Mouse (Mus musculus) left cerebral cortex, postnatal 14 days (tissue): ENCODE measurements around the gene Madcam1. TPM values are rescaled to one million over a fixed set of nuclear protein-coding genes. Genes with fewer than 3 reads are reported as not detected.

Experiments
- DNase-seq, 2 experiments: peaks; one replicate each; pipeline ENCODE4 v3.0.0; 2021 to 2022; ENCODE audit warnings: low spot score in 2 of 2, mixed read lengths in 1 of 2
- intact Hi-C: fragments of 180-260 bp; cut with DNase I; formaldehyde crosslinking; loops from one replicate; pipeline ENCODE4 v1.15.1; 2025
- total RNA-seq, 2 experiments: library from RNA; stranded (reverse); gene quantifications; 2 replicates each; pipeline ENCODE4 v1.2.3; 2021

The Madcam1 gene
- total RNA-seq, 2 experiments from 2014 or later: 0.23 TPM; not detected in 1

DNA sequence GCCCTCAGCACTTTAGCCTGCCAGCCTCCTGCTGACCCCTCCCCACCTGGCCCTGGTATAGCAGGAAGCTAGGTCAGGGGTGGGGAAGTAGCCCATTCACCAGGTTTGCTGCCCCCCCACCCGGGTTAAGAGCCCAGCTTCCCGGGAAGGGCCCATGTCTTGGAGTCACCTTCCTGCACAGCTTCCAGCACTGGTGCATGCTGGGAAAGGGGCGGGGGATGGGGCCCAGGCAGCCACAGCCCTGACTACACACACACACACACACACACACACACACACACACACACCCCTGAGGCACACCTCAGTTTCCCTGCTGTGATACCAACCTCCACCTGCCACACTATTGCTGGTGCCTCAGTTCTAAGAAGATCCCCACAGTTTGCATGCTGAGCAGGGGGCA lies 2.5 kb upstream of the Madcam1 start:
- intact Hi-C loops: no loop called here
- no peak for DNase-seq

DNA sequence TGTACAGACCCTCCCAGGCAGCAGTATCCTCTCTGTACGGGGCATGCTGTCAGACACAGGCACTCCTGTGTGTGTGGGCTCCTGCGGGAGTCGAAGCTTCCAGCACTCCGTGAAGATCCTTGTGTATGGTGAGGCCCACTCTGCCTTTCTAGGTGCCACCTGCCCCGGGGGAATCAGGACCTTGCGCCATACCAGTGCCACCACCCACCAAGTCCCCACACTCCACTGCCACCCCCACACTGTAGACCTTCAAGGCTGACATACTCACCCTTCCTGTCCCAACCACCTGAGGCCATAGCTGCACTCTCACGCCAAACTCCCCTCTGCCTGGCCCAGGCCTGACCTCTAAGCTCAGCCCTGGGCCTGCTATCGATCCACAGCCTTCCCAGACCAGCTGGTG lies 692 bp downstream of the Madcam1 start:
- intact Hi-C loops: no loop called here
- no peak for DNase-seq

DNA sequence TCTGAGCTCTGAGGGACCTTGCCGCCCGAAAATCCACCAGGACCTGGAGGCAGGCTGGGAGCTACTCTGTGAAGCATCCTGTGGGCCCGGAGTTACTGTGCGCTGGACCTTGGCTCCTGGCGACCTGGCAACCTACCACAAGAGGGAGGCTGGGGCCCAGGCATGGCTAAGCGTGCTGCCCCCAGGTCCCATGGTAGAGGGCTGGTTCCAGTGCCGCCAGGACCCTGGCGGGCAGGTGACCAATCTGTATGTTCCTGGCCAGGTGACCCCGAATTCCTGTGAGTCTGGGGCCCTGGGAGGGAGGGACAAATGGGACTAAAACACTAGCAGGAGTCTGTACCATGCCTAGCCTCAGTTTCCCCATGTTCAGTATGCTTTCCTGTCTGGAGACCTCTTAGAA lies 2.1 kb downstream of the Madcam1 start:
- intact Hi-C loops: no loop called here
- DNase-seq: no peak

DNA sequence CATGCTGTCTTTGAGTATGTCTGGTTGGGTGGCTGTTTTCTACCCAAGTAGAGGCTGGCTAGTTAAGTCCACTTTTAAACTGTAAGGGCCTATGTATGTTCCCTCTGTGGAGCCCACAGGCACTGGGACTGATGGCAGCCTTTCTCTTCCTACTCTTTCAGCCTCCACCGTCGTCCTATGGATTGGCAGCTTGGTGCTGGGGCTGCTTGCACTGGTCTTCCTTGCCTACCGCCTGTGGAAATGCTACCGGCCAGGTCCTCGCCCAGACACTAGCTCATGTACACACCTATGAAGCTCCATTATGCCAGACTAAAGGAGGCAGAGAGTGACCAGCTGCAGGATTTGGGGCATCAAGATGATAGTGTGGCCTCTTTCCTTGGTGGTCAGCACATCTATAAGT lies 3.7 kb downstream of the Madcam1 start:
- no peak for DNase-seq
- intact Hi-C loops: loop anchor here (2.0 kb wide), 1 partner anchor 73 kb away; no protein-coding TSS in a partner anchor

DNA sequence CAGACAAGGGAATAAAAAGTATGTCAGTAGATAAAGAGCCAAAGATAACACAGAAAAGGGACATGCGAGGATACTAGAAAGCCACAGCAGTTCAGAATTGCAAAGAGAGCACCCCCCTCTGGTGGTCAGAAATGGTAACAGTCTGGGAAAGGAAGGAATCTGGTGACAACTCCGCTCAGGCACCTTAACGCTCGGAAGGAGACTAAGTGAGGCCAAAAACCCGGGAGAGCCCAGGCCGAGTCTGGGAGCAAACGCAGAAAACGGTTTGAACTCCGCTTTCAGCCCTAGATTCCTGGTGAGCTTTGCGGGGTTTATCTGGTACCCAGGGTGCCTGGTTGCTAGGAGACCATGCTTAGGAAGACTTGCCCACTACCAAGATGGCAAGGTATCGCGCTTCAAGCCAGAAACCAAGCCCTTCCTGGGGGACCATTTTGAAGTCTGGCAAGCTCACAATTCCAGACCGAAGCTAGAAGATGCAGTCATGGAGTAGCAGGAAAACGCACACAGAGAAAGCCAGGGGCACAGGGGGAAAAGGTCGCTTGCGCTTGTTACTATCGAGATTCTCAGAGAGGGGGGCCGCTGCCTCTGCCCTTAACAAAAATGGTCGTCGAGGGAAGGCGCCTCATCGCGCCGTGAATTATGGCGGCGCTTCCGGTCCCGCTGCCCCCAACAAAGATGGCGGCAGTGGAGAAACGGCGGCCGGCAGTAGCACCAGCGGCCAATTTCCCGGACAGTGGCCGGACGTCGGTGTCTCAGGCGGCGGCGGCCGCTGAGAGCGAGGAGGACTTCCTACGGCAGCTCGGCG lies 4.6 kb downstream of the Madcam1 start, which contains the start of gene Tpgs1:
Gene Tpgs1 (plus strand): TSS at position 599 of the 805 bp plus-strand sequence.
- intact Hi-C loops: loop anchor here (2.0 kb wide), 1 partner anchor 74 kb away; no protein-coding TSS in a partner anchor

DNA sequence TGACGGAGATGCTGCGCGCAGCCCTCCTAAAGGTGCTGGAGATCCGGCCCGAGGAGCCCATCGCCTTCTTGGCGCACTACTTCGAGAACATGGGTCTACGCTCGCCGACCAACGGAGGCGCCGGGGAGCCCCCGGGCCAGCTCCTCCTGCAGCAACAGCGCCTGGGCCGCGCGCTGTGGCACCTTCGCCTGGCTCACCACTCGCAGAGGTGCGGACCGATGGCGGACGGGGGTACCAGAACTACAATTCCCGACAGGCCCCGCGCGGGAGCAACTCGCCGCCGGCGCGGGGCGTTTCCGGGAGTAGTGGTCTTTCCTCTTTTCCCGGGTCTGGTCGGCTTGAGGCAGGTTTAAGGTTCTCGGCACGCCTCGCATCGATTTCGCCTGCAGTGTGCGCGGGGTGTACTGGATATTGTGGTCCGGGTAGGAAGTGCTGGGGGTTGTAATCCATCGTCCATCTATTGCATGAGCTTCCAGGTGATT lies 5.3 kb downstream of the Madcam1 start:
- DNase-seq: peak; percentile 77 to 82
- intact Hi-C loops: loop anchor here (2.0 kb wide), 1 partner anchor 75 kb away; no protein-coding TSS in a partner anchor

More for the DNA sequence above, 4.6 kb downstream of the Madcam1 start, which contains the start of gene Tpgs1:
- peak; percentile 93 to 96 for DNase-seq

DNA sequence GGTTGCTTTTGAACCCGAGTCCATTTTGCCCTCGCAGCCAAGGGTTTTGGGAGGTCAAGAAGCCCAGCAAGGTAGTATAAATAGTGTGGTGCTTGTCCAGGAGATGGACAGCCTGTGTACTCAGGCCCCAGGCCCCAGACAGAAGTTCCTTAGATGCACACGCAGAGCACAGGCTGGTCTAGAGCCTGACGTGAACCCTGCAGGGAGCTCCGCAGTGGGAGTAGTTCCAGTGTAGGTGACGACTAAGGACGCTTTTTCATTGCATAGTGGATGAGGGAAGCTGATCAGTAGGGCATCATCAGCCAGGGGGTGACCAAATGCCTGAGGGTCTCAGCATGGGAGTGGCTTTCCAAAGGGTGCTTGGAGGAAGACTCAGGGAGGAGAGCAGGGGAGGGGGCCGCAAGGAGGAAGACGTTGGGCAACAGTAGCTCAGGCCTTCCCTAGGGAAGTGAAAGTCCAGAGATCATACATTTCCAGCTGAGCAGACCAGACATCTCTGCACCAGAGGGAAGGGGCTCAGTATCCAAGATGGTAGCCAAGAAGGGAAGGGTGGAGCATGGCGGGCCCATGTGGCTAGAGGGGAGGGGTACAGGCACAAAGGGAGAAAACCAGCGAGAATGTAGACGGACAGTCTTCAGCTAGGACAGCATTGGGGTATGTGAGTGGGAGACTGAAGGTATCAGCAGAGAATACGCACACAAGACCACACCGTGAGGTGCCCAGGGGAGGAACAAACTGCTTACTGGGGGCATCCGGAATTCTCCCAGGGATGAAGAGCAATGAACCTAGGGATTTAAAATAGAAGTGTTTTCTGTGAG lies 5.9 kb downstream of the Madcam1 start:
- no peak for DNase-seq
- intact Hi-C loops: no loop called here

DNA sequence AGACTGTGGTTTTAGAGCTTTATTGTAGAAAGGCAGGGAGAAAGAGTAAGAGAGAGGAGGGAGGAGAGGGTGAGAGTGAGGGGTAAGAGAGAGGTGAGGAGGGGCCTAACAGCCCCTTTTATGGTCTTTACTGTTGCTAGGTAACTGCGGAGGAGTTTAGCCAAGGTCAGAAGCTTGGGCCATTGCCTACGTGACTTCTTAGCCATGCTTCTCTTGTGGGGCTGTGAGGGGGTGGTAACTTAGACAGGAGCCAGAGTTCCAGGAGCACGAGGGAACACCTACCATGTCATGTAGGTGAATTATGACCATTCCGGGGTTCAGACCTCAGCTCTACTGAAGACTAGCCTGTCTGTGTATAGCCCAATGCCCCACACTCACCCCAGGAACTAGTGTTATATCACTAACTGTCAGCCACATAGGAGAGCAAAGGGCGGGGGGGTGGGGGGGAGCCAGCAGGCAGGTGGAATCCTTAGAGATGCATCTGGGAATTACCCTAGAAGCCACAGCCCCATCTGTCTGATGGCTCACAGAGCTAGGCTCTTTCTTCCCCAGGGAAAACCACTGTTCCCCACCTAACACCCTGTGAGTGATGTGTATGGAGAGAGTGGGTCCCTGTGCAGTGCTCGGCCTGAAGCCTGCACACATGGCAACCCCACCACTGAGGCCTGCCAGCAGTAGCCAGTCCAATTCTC lies 7.2 kb downstream of the Madcam1 start:
- intact Hi-C loops: no loop called here
- no peak for DNase-seq

DNA sequence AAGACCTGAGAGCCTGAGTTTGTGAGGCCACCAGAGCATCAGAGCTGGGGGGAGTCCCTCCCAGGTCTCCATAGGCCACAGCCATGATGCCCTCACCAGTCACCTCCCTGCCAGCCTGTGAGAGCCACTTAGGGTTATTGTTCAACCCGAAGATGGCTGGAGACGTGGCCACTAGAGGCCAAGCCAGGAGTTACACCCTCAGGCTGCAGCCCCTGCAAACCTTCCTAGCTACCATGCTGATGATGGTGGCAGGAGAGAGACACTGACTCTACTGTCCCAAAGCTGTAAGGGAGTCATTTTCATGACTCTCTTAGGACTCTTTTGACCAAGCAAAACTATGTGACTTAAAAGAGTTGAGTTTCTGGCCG lies 7.7 kb downstream of the Madcam1 start:
- intact Hi-C loops: no loop called here
- DNase-seq: no peak

DNA sequence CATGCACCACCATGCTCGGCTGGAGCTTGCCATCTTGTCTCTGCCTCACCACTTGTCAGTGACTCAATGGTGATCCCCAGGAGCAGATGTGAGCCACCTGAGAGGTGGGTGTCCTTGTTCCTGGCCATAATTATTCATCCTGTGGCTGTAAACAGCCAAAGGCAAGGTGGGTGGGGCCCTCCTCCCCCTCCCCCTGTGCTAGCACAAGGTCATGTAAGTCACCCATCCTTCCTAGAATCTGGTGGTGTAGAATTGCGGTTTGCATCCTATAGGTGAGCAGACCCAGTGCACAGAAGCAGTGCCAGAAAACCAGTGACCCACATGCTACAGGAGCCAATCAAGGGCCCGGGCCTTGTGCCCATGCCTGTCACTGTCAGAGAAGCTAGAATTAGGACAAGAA lies 8.7 kb downstream of the Madcam1 start:
- intact Hi-C loops: no loop called here
- DNase-seq: no peak

DNA sequence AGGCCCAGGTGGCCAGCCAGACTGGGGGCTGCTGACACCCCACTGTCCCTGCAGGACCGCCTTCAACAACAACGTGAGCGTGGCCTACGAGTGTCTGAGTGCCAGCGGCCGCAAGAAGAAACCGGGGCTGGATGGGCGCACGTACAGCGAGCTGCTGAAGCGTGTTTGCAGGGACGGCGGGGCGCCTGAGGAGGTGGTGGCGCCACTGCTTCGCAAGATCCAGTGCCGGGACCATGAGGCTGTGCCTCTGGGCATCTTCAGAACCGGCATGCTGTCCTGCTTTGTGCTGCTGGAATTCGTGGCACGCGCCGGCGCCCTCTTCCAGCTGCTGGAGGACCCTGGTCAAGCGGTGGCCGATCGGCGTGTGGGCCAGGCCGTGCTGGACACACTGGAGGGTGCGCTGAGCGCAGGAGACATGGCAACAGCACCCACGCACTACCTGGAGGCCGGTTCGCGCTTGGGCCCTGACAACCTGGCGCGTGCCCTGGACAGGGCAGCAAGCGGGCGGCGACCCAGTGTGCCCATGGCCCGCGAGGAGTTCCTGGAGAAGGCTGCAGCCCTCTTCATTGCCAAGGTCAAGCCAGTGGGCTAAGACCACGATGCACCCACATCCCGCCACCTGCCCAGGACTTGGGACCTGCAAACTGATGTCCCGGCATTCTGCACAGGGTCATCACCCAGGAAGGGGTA lies 11.1 kb downstream of the Madcam1 start:
- DNase-seq: no peak
- intact Hi-C loops: no loop called here

DNA sequence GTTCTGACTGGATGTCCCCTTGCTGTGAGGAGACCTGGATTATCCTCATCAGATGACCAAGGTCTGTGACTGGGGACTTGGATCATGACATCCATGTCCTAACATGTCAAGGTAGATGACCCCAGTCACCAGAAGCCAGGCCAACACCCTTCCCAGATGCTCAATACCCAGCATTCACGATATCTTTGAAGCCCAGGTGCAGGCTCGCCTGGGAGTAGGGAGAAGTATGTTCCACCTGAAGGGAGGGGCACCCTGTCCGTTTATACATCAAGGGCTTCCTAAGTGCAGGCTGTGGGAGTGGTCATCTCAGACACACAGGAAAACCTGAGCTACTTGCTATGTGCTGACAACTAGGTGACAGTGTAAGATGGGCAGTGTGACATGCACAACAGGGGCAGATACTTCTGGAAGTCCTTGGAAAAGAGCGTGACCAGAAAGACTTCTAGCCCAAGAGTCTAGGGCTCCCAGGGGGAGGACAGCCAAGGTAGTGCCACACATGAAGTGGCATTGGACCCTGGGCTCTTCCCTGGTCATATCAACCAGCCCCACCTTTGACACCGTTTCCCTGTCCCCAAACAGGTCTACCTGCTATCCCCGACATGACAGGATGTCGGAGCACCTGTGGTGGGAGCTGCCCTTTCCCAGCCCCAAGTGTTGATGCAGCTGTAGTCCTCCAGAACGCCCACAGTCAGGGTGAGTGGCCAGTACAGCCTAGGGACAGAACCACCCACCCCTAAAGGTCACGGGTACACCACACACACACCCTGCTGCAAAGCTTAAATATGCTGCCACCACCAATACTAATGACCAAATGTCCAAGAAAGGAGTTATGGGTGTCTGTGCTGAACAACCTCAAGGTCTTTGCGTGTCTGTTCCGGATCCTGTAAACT lies 16.5 kb downstream of the Madcam1 start:
- no peak for DNase-seq
- intact Hi-C loops: no loop called here

DNA sequence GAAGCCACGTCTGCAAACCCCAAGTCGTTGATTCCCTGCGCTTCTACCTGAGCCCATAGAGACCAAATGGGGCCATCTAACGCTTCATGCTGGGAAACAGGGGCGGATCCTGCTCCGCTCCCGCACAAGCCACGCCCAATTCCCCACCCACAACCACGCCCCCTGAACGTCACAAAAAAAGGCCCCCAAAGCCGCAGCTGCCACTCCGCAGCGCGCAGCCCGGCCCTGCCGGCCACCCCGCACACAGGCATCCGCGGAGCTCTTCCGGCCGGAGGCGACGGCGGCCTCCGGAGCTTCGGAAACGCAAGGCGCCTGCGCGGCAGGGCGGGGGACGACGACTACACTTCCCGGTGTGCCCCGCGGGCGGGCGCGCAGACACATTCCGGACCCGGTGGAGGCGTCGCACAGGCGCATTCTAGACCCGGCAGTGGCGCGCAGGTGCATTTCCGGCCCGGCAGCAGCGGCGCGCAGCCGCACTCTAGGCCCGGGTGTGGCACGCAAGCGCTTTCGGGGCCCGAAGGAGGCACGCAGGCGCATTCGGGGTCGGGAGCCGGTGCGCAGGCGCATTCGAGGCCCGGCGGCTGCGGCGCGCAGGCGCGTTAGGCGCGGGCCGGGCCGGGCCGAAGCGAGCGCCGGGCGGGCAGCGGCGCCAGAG lies 17.4 kb downstream of the Madcam1 start, which contains the start of gene Cdc34:
Gene Cdc34 (plus strand): TSS at position 605 of the 655 bp plus-strand sequence.
- peak; percentile 99 to 100 for DNase-seq
- intact Hi-C loops: no loop called here

DNA sequence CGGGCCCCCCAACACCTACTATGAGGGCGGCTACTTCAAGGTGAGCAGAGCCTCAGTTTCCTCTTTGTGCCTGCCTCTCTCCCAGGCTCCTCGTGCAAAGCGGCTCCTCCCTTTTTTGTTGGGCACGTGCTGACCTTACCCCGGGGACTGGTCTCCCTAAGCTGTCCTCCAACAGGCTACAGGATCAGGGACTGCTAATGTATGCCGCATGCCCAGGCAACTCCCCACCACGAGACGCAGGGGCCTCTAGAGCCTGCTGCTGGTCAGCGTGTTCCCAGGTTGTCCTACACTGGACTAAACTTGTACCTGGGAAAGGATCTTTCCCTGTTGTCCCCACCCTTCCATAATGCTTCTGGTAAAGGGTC lies 18.2 kb downstream of the Madcam1 start:
- intact Hi-C loops: no loop called here
- DNase-seq: no peak

DNA sequence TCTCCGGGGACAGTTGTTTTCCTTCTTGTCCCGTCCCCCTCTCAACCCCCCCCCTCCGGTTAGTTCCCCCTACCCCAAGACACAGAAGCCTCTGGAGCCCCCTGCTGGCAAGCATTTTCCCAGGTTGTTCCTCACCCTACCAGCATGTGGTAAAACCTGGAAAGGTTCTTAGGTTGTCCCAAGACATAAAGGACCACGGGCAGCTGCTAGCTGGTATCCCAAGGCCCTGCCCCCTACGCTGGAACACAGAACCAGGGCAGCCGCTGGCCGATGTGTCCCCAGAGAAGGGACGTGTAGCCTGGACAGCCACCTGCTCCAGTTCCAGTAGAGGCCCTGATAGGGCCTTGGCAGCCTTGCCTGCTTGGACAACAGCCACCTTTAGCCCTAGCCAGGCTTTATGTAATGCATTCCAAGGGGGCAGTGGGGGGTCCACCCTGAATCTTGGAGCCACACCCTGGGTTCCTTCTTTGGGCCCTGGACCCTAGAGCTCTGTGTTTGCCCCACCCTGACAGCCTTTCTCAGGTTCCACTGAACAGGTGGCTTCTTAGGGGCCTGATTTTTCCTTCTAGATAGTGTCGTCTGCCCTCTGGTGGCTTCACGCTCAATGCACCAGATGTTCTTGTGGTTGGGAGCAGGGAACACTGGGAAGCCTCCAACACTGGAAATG lies 18.7 kb downstream of the Madcam1 start:
- intact Hi-C loops: no loop called here
- peak; percentile 60 to 83 for DNase-seq

DNA sequence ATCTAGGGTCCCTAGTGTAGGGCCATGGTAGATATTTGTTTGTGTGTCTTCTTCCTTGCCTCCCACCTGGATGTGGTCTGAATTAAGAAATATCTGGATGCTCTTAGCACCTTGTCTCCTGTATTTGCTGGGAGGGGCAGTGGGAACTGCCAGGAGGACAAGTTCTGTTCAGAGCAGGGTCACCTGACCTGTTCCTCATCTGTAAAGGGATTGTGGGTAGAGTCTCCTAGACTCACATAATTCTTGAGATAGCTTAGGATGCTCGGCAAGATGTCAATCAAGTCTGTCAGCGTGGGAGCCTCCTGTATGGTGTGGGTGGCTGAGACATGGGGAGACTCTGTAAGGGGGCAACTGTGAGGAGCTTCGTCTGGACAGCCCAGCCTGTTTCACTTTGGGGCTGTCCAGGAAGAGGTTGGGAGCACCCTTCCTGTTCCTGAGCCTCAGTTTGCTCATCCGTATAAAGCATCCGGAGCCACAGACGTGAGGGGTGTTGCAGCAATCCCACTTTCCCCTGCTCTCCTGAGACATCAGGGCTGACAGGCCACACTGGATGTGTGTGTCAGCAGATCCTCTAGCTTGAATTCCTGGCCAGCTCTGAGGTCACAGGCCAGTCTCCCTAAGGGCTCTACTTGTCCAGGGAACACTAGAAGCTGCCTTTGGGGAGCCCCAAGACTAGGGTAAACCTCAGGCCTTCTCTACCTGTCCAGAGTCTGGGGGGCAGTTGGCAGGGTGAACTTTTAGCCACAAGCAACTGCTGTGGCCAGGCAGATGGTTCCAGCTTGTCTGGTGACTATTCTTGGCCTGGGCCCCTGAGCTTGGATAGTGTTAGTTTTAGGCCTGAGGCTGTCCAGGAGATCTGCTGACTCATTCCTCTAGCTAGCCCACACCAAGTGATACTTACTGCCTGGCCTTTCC lies 19.6 kb downstream of the Madcam1 start:
- intact Hi-C loops: no loop called here
- no peak for DNase-seq
